Mouse (Mus musculus): ENCODE data around the gene Deaf1.

Gene Deaf1

DNA sequence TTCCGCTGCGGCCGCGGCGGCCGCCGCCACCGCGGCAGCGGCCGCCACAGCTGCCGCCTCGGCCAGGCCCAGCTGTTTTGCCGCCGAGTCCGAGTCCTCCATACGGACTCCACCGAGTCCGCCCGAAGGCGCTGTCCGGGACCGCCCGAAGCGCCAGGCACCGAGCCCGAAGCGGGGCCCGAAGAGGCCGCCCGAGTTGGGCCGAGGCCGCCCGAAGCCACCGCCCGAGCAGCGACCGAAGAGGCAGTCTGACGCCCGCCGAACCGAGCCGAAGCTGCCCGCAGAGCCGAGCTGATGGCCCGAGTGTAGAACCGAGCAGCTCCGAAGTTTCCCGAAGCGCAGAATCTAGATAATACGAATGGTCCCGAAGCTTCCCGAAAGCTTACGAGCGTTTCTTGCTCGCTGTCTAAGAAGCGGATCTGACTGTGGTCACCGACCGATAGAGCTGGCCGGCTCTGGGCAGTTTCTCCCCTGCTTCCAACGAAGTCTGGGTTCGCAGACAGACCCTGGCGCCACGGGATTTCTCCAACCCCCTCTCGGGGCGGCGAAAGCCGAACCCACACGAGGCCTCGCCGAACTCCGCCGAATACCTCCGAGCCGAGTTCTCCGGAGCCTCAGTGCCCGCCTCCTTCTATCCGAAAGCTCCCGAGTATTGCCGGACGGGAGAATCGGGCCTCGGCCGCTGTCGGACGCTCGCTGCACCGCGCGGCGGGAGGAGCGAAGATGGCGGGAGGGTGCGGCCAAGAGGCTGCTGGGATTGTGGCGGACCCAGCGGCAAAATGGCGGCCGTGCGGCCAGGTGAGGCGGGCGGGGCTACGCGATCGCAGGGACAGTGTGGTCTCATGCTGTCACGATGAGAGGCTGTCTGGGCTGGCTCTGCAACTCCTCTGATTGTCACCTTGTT, at the start of gene Deaf1, which contains the start of gene Tmem80:
TSS of gene Deaf1 (minus strand) at position 222 of the 904 bp plus-strand sequence.
TSS of gene Tmem80 (plus strand) at position 271 of the 904 bp plus-strand sequence.
- DNase-seq (ENCODE audit: low spot score in 2 of 2) = peak; percentile 98 to 100

DNA sequence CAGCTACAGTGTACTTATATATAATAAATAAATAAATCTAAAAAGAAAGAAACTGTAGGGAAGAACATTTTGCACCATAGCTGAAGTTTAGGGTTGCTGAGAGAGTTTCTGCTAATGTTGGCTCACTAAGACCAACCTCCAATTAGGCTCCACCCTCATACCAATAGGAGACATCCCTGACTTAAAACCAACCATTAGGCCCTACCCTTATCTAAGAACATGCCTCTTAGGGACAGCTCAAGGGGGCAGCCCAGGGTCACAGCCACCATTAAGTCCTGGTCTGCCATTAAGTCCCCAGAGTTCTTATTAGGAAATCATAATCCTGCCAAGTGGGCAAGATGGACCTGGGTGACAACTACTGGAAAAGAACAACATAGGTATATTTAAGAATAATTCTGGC, 46.9 kb upstream of the Deaf1 start:
- DNase-seq (ENCODE audit: low spot score in 2 of 2) = no peak

DNA sequence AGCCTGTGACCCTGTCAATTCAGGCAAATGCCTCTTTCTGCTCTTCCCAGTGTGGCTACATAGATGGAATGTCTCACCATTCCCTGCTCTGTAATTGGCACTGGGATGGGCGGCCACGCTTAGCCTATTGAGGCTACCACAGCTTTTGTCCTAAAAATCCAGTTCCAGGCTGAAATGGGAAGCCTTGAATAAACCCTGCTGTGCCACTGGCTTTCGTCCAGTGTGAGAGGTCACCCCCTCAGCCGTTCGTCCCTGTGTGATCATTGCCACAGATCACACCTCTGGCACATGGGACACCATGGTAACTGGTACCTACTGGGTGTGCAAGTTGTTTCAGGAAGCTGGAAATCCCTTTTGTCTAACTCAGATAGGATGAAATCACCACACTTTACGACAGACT, 46.1 kb upstream of the Deaf1 start:
- DNase-seq (ENCODE audit: low spot score in 2 of 2) = no peak

DNA sequence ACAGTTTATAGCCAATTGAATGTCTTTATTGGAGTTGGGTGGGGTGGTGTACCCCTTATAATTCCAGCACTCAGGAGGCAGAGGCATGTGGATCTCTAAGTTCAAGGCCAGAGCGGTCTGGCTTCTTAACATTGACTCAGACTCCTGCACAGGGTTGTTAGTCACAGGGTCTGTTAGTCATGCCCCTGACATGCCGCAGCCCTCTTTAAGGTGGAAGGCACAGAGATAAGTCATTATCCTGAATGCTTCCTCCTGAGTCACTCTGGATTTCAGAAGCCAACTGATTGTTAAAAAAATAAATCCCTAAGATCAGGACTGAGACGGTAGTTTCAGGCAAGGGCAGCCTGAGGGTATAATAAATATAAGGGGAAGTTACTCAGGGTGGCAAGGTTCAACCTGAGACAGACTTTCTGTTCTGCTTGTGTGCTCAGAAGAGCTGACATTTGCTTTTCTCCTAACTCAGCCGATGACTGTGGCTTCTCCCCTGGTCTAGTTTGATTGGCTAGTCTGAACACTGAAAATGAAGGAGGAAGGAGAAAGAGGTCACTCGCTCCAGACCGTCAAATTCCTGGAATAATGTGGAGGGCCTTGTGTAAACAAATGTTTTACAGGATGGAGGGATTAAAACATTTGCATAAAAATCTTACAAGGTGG, 44.6 kb upstream of the Deaf1 start:
- DNase-seq (ENCODE audit: low spot score in 2 of 2) = no peak

DNA sequence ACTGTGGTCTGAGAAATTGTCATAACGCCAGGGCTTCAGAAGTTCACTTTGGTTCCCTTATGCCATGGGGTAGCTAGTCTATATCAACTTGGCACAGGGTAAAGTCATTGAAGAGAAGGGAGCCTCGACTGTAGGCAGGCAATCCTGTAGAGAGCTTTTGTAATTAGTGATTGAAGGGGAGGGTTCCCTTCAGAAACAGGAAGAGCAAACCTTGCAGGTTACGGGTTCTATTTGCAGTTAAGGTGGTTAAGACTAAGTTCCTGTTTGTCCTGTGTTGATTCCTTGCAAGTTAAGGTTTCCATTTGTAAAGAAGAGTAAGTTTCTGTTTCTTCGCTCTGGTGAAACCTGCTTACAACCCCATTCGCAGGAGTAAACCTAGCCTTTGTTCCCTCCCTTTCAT, 42.4 kb upstream of the Deaf1 start:
- DNase-seq (ENCODE audit: low spot score in 2 of 2) = no peak

DNA sequence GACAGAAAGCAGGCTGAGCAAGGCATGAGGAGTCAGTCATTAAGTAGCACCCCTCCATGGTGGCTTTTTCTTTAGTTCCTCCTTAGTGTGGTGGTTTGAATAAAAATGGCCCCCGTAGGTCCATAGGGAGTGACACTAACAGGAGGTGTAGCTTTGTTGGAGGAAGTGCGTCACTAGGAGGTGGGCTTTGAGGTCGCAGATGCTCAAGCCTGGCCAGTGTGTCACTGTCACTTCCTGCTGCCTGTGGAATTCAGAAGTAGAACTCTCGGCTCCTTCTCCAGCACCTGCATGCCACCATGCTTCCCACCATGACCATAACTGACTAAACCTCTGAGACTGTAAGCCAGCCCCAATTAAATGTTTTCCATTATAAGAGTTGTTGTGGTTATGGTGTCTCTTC, 39.9 kb upstream of the Deaf1 start:
- DNase-seq (ENCODE audit: low spot score in 2 of 2) = no peak

DNA sequence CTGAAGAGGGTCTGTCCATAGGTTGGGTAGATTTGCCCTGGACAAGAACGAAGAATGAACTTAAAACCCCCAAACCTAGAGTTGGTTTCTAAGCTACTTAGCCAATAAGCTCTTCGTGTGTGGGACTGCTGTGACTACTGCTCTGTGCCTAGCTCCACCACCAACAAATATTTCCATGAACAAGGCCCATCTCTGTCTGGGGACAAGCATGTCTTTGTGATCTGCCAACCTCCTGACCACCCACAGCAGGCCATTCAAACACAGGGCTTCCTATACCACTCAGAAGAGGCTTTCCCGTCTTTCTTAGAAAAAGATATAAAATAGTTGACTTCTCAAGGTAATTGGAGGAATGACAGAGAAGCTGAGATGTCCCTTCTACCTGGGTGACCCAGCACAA, 37.6 kb upstream of the Deaf1 start:
- no peak for DNase-seq (ENCODE audit: low spot score in 2 of 2)

DNA sequence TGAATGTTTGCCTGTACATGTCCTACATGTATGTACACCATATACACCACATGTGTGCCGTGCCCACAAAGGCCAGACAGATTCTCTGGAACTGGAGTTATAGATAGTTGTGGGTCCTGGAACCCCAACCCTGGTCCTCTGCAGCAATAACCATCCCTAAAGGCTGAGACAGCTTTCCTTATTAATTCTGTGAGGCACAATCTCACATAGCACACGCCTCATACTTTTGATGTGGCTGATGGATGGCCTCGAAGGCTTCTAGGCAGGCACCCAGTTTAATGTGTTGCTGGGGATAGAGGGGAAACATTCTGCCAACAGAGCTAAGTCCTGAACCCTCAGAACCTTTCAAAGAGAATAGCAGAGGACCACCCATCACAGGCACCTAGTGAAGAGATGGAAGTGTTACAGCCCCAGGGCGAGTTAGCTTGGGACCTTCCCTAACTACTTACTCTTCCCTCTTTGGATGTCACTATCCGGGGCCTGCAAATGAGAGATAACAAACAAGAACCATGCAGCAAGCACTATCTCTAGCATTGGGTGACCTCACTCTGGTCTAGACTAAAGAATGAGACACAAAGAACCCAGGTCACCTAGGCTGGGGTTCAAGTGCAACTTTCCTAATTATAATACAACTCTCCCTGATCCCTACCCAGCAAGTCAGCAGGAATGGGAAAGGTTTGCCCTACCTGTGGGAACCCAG, 37.0 kb upstream of the Deaf1 start:
- no peak for DNase-seq (ENCODE audit: low spot score in 2 of 2)

DNA sequence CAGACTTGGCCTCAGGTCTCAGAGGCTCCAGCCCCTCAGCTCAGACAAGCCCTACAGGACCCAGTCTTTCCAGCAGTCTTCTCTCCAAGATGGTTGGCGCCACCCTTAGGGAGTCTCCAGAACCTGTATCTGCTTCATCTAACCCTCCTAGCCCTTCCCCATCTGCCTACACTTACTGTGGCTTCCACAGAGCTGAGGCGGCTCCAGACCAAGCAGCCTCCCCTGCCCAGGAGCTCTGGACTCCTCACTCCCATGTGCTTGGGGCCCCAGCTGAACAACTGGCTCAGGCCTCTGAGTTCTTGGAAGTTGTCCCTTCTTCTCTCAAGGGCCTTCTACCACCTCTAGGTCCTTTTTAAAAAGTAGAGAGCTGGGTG, 36.2 kb upstream of the Deaf1 start:
- no peak for DNase-seq (ENCODE audit: low spot score in 2 of 2)

DNA sequence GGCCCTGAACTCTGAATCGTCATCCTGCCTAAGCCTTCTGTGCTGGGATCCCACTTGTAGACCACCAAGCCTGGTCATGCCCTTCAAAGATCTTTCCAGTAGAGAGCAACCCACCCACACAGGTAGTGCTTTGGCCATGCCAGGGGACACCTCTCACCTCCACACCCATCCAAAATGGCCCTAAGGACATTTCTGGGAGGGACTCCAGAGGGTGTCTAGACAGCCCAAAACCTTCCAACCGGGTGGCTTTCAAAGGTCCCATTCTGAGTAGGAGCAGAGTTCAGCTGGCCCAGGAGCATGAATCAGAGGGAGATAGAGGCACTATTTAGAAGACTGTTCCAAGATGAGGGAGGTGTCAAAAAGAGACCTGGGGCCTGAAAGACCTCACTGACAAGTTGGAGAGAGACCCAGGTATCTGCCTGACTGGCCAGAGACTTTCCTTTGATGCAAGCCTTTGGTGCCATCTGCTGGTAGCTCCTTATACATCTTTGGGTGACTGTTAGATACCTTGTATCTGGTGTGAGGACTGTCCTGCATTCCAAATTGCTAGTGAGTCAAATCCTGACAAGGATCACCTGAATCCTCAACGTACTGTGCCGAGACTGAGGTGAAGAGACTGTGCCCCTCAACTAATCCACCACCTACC, 35.7 kb upstream of the Deaf1 start:
- peak in 1 of 2 experiments; percentile 60 for DNase-seq (ENCODE audit: low spot score in 2 of 2)

DNA sequence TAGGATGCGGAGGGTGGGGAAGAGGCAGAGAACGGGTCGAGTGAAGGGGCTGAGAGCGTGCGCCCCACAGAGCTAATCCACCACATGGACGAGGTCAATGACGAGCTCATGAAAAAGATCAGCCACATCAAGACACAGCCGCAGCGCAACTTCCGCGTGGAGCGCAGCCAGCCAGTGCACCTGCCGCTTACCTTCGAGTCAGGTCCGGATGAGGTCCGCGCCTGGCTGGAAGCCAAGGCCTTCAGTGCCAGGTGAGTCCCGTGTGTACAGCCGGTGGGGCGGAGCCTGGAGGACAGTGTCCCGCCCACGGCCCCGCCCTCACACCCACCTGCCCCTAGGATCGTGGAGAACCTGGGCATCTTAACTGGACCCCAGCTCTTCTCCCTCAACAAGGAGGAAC, 34.0 kb upstream of the Deaf1 start:
- no peak for DNase-seq (ENCODE audit: low spot score in 2 of 2)

DNA sequence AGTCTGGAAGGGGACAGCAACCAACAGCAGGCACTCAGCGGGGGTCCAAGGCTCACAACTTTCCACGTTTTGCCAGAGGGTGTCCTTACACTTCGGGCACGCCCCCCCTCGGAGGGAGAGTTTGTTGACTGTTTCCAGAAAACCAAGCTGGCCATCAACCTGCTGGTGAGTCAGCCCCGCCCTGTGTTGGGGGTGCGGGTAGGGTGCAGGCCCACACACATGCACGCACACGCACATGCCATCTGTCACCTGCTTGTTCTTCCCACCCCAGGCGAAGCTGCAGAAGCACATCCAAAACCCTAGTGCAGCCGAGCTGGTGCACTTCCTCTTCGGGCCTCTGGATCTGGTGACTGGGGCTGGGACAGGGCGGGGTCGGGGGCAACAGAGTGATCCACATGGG, 29.5 kb upstream of the Deaf1 start:
- no peak for DNase-seq (ENCODE audit: low spot score in 2 of 2)

DNA sequence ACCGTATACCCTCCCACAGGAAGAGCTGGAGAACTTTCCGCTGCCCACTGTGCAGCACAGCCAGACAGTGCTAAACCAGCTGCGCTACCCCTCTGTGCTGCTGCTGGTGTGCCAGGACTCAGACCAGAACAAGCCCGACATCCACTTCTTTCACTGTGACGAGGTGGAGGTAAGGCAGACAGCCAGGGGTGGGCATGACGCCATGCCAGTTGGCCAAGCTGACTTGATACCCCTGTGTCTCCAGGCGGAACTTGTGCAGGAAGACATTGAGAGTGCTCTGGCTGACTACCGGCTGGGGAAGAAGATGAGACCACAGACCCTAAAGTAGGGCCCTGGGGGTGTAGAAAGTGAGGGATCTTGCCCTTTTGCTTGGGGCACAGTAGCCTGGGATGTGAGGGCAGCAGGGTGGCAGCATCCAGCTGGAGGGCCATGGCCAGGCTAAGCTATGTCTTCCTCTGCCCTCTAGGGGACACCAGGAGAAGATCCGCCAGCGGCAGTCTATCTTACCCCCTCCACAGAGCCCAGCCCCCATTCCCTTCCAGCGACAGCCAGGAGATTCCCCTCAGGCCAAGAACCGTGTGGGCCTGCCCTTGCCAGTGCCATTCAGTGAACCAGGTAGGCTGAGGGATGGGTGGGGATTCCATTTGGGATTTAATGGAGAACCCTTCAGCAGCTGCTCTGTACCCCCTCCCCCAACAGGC, 28.3 kb upstream of the Deaf1 start:
- no peak for DNase-seq (ENCODE audit: low spot score in 2 of 2)

DNA sequence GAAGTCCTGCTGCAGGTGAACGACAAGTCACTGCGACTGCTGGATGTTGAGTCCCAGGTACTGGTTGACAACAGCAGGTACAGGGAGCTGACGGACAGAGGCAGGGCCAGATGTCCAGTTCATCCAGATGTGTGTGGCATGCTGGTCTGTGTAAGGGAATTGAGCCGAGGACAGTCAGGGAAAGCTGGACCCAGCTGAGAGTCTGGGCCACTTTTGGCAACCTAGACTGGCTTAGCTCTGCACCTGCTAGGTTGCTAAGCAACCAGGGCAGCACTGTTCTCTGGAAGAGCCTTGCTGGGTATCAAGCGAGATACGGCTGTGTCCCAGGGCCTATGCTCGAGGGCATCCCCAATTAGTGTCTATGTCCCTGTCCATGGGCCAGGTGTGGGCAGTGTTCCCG, 27.6 kb upstream of the Deaf1 start:
- no peak for DNase-seq (ENCODE audit: low spot score in 2 of 2)

DNA sequence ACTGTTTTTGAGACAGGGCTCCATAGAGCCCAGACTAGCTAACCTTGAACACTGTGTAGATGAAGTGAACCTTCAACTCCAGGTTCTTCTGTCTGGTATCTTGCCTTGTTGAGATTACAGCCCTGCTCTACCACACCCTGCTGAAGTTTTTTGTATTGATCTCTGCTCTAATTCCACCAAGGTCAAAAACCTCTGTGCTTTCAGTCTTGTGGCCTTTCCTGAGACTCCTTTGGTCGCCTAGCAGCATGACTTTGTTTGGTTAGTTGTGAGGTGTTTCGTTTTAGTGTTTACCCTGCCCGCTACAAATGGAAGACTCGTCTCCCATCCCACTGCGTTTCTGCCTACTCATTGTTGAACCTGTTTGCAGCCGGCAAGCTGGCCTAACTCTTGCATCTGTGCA, 23.6 kb upstream of the Deaf1 start:
- DNase-seq (ENCODE audit: low spot score in 2 of 2) = no peak

DNA sequence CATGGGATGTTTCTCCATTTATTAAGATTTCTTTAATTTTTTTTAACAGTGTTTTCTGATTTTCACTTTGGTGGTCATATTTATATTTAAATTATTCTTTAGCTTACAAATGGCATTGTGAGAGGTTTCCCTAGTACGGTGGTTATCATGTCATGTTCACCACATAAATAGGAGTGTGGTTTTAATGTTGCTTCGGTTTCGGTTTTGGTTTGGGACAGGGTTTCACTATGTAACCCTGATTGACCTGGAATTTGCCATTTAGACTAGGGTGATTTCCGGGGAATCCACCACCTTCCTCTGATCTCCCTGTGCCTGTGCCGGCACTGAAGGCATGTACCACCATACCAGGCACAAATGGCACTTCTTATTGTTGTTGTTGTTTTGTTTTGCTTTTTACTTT, 17.3 kb upstream of the Deaf1 start:
- no peak for DNase-seq (ENCODE audit: low spot score in 2 of 2)

DNA sequence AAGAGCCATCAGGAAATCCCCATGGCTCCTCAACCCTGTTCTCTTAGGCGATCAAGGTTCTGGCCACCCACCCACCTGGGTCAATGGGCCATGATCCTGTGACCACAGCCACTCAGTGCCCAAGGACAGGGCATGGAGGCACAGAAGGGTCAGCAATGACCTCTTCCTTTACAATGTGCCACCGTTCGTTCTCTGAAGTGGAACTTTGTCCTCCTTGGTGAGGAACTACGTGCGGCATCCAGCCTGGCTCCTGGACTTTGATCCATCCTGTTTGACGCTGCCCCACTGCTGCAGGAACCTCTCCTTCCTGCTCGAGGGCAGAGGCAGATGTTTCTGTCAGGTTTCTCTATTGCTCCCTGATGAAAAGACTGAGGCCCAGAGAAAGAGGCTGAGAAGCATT, 16.2 kb upstream of the Deaf1 start:
- no peak for DNase-seq (ENCODE audit: low spot score in 2 of 2)

DNA sequence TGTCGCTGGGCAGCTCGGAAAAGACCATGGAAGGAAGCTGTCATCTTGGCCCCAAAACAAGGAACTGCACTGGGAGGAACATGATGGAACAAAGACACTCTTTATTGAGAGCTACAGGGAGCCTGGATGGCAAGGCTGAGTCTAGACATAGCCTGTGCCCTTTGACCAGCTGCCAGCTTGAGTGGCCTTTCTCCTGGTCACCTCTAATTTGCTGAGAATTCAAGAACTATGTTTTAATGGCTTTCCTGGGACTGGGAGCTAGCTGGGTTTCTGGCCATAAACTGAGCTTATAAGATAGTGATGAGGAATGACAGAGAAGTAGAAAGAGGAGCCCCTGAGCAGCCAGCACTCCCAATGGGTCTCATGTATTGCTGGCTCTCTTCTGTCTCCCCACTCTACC, 15.7 kb upstream of the Deaf1 start:
- DNase-seq (ENCODE audit: low spot score in 2 of 2) = no peak

DNA sequence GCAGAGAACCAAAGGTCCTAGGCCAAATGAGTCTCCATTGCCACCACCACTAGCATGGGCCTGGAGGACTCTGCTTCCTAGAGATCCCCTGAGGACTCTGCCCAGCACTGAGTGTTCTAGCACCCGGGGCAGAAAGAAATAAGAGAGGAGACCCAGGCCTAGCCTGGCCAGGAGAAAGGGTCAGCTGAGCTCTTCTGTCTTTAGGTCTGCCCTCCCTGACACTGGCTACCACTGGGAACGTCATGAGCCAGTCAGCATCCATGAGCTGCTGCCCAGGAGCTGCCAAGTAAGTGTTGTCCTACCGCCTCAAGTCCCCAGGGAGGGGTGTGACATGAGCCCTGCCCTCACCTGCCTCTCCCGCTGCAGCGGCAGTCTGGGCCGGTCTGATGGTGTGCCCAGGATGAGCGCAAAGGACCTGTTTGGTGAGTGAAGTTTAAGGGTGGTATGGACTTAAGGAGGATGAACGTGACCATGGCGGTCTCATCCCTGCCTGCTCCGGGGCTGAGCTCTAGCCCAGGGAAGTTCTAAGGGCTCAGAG, 14.3 kb upstream of the Deaf1 start:
- no peak for DNase-seq (ENCODE audit: low spot score in 2 of 2)

DNA sequence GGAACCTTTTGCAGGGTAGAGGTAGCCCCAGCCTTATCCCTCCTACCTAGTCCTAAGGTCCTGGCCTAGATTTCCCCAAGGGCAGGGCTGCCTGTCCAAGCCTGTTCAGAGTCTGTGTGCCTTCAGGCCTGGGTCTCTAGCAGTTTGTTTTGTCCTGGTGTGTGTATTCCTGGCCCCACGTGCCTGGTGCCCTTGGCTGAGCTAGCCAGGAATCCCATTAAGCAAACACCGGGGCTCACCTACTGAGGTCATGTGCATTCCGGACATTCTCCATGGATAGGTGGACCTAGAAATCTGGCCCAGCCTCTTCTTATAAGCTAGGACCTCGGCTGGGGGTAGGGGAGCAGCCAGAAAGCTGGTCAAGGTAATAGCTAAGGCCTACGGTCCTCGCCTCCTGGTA, 13.0 kb upstream of the Deaf1 start:
- no peak for DNase-seq (ENCODE audit: low spot score in 2 of 2)

DNA sequence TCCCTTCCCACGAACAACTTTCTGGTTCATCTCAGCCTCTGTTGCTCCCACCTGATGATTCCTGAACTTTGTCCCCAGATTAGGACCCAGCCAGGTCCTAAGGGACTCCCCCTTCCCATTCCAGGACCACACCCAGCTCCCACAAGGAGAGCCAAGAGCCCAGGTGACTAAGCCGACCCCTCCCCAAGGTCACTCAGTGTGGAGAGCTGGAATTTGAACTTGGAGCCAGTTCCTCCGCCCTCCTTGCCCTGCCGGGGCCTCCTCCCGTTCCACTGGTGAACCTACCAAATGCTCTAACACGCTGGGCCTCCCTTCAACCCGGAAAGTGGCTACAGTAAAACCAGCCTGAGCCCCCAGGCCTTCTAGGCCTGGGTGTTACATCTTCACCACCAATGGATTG, 12.5 kb upstream of the Deaf1 start:
- no peak for DNase-seq (ENCODE audit: low spot score in 2 of 2)

Measured in frontal cortex, postnatal 10 days (tissue).